Mouse (Mus musculus): Measurements from ENCODE around the gene Lrrc28. TPM values are rescaled to one million over a fixed set of nuclear protein-coding genes. Genes with fewer than 3 reads are reported as not detected.

Lrrc28 gene
- polyA plus RNA-seq, 1 experiment from 2014 or later, result 26.3 TPM

GRCm38 (mm10) chr7:67654668-67655067 is 9.6 kb upstream of the Lrrc28 start:
- Histone ChIP-seq H3K4me2 (replicated peaks; ENCODE audit: low read depth, low read length) (no peak overlapping the region), H3K9me3 (ENCODE audit: control insufficient read depth, low read length) (no peaks in the 10 kb centered on the region), H3K9ac (ENCODE audit: low read depth, low read length) (no peak overlapping the region), H3K4me1 (replicated peaks; ENCODE audit: control insufficient read depth, insufficient read depth, low read length) (no peaks in the 10 kb centered on the region), H3K36me3 (ENCODE audit: control insufficient read depth, insufficient read depth, low read length) (no peaks in the 10 kb centered on the region), H3K27ac (ENCODE audit: low read depth, low read length) (no peak overlapping the region), H3K4me3 (ENCODE audit: low read depth, low read length) (no peak overlapping the region), H3K27me3 (ENCODE audit: control insufficient read depth, insufficient read depth, low read length) (no peaks in the 10 kb centered on the region)
- ATAC-seq (ENCODE audit: low FRiP score), result no peak
- DNase-seq (ENCODE audit: low spot score), result no peak
- 88% methylated on average over 7 of the region's 7 CpGs for WGBS

- Histone ChIP-seq H3K9ac (ENCODE audit: low read depth, low read length) (no peak overlapping the region), H3K27me3 (ENCODE audit: control insufficient read depth, insufficient read depth, low read length) (no peaks in the 10 kb centered on the region), H3K9me3 (ENCODE audit: control insufficient read depth, low read length) (no peaks in the 10 kb centered on the region), H3K4me2 (replicated peaks; ENCODE audit: low read depth, low read length) (no peak overlapping the region), H3K4me3 (ENCODE audit: low read depth, low read length) (no peak overlapping the region), H3K27ac (ENCODE audit: low read depth, low read length) (no peak overlapping the region), H3K36me3 (ENCODE audit: control insufficient read depth, insufficient read depth, low read length) (no peaks in the 10 kb centered on the region), H3K4me1 (replicated peaks; ENCODE audit: control insufficient read depth, insufficient read depth, low read length) (no peaks in the 10 kb centered on the region)
- WGBS, result 84% methylated on average over 5 of the region's 5 CpGs
- ATAC-seq (ENCODE audit: low FRiP score) (no peak), DNase-seq (ENCODE audit: low spot score) (no peak)
Measured at GRCm38 (mm10) chr7:67652211-67652610, 7.1 kb upstream of the Lrrc28 start.

- WGBS, result 73% methylated on average over 4 of the region's 4 CpGs
- H3K36me3 ChIP-seq (ENCODE audit: control insufficient read depth, insufficient read depth, low read length), result no peaks in the 10 kb centered on the region
- ATAC-seq (ENCODE audit: low FRiP score), result no peak
- H3K9ac ChIP-seq (ENCODE audit: low read depth, low read length), result no peak overlapping the region
- H3K4me2 ChIP-seq (replicated peaks; ENCODE audit: low read depth, low read length), result peak overlapping the region; percentile 15
- no peak for DNase-seq (ENCODE audit: low spot score)
- no peaks in the 10 kb centered on the region for H3K4me1 ChIP-seq (replicated peaks; ENCODE audit: control insufficient read depth, insufficient read depth, low read length)
- H3K9me3 ChIP-seq (ENCODE audit: control insufficient read depth, low read length), result no peaks in the 10 kb centered on the region
- no peaks in the 10 kb centered on the region for H3K27me3 ChIP-seq (ENCODE audit: control insufficient read depth, insufficient read depth, low read length)
- H3K27ac ChIP-seq (ENCODE audit: low read depth, low read length), result no peak overlapping the region
- H3K4me3 ChIP-seq (ENCODE audit: low read depth, low read length), result 0 out of 2 replicates have a peak overlapping the region, but pooled peaks have one; percentile 48
Measured at GRCm38 (mm10) chr7:67648376-67648775, 3.3 kb upstream of the Lrrc28 start.

GRCm38 (mm10) chr7:67647277-67647676 is 2.2 kb upstream of the Lrrc28 start, which contains the start of gene Ttc23:
Gene Ttc23, plus strand, starts transcription at chr7:67647410.
- Histone ChIP-seq H3K27ac (ENCODE audit: low read depth, low read length) (no peak within 1 kb of the TSS), H3K9me3 (ENCODE audit: control insufficient read depth, low read length) (no peaks in the 10 kb centered on the region), H3K4me3 (ENCODE audit: low read depth, low read length) (peak within 1 kb of the TSS; percentile 57), H3K9ac (ENCODE audit: low read depth, low read length) (peak within 1 kb of the TSS; percentile 69), H3K36me3 (ENCODE audit: control insufficient read depth, insufficient read depth, low read length) (no peaks in the 10 kb centered on the region), H3K4me1 (replicated peaks; ENCODE audit: control insufficient read depth, insufficient read depth, low read length) (no peaks in the 10 kb centered on the region), H3K4me2 (replicated peaks; ENCODE audit: low read depth, low read length) (peak within 1 kb of the TSS; percentile 71), H3K27me3 (ENCODE audit: control insufficient read depth, insufficient read depth, low read length) (no peaks in the 10 kb centered on the region)
- peak; percentile 43 for DNase-seq (ENCODE audit: low spot score)
- WGBS, result 1% methylated on average over 5 of the region's 5 CpGs
- ATAC-seq (ENCODE audit: low FRiP score), result no peak

GRCm38 (mm10) chr7:67646131-67646530 is 1.1 kb upstream of the Lrrc28 start:
- peak overlapping the region; percentile 82 for H3K9ac ChIP-seq (ENCODE audit: low read depth, low read length)
- no peaks in the 10 kb centered on the region for H3K27me3 ChIP-seq (ENCODE audit: control insufficient read depth, insufficient read depth, low read length)
- H3K4me3 ChIP-seq (ENCODE audit: low read depth, low read length), result peak overlapping the region; percentile 57
- H3K27ac ChIP-seq (ENCODE audit: low read depth, low read length), result peak overlapping the region; percentile 85
- DNase-seq (ENCODE audit: low spot score) (peak; percentile 48), ATAC-seq (ENCODE audit: low FRiP score) (no peak)
- H3K9me3 ChIP-seq (ENCODE audit: control insufficient read depth, low read length), result no peaks in the 10 kb centered on the region
- WGBS, result 9% methylated on average over 6 of the region's 6 CpGs
- H3K36me3 ChIP-seq (ENCODE audit: control insufficient read depth, insufficient read depth, low read length), result no peaks in the 10 kb centered on the region
- H3K4me1 ChIP-seq (replicated peaks; ENCODE audit: control insufficient read depth, insufficient read depth, low read length), result no peaks in the 10 kb centered on the region
- peak overlapping the region; percentile 71 for H3K4me2 ChIP-seq (replicated peaks; ENCODE audit: low read depth, low read length)

- Histone ChIP-seq H3K27me3 (ENCODE audit: control insufficient read depth, insufficient read depth, low read length) (no peaks in the 10 kb centered on the region), H3K36me3 (ENCODE audit: control insufficient read depth, insufficient read depth, low read length) (no peaks in the 10 kb centered on the region)
- ATAC-seq (ENCODE audit: low FRiP score), result peak; percentile 34; the same call in 1 of the 2 replicates
Measured at GRCm38 (mm10) chr7:67645681-67646014, 580 bp upstream of the Lrrc28 start.

GRCm38 (mm10) chr7:67644291-67644690 is 777 bp downstream of the Lrrc28 start:
- ATAC-seq (ENCODE audit: low FRiP score) (no peak), DNase-seq (ENCODE audit: low spot score) (no peak)
- H3K9me3 ChIP-seq (ENCODE audit: control insufficient read depth, low read length), result no peaks in the 10 kb centered on the region
- H3K4me3 ChIP-seq (ENCODE audit: low read depth, low read length), result peak overlapping the region; percentile 57
- WGBS, result 50% methylated on average over 8 of the region's 8 CpGs
- H3K4me2 ChIP-seq (replicated peaks; ENCODE audit: low read depth, low read length), result peak overlapping the region; percentile 56
- H3K27me3 ChIP-seq (ENCODE audit: control insufficient read depth, insufficient read depth, low read length), result no peaks in the 10 kb centered on the region
- H3K36me3 ChIP-seq (ENCODE audit: control insufficient read depth, insufficient read depth, low read length), result no peaks in the 10 kb centered on the region
- no peak overlapping the region for H3K27ac ChIP-seq (ENCODE audit: low read depth, low read length)
- peak overlapping the region; percentile 74 for H3K9ac ChIP-seq (ENCODE audit: low read depth, low read length)
- H3K4me1 ChIP-seq (replicated peaks; ENCODE audit: control insufficient read depth, insufficient read depth, low read length), result no peaks in the 10 kb centered on the region

More at GRCm38 (mm10) chr7:67645681-67646014, 580 bp upstream of the Lrrc28 start:
- under 1% methylated on average over 15 of the region's 15 CpGs for WGBS
- Histone ChIP-seq H3K9ac (ENCODE audit: low read depth, low read length) (peak overlapping the region; percentile 82), H3K4me3 (ENCODE audit: low read depth, low read length) (peak overlapping the region; percentile 57), H3K9me3 (ENCODE audit: control insufficient read depth, low read length) (no peaks in the 10 kb centered on the region), H3K4me1 (replicated peaks; ENCODE audit: control insufficient read depth, insufficient read depth, low read length) (no peaks in the 10 kb centered on the region), H3K4me2 (replicated peaks; ENCODE audit: low read depth, low read length) (peak overlapping the region; percentile 71), H3K27ac (ENCODE audit: low read depth, low read length) (peak overlapping the region; percentile 85)
- no peak for DNase-seq (ENCODE audit: low spot score)

GRCm38 (mm10) chr7:67642955-67643354 is 2.1 kb downstream of the Lrrc28 start:
- Histone ChIP-seq H3K36me3 (ENCODE audit: control insufficient read depth, insufficient read depth, low read length) (no peaks in the 10 kb centered on the region), H3K27ac (ENCODE audit: low read depth, low read length) (no peak overlapping the region), H3K9me3 (ENCODE audit: control insufficient read depth, low read length) (no peaks in the 10 kb centered on the region), H3K4me2 (replicated peaks; ENCODE audit: low read depth, low read length) (no peak overlapping the region), H3K9ac (ENCODE audit: low read depth, low read length) (no peak overlapping the region), H3K4me3 (ENCODE audit: low read depth, low read length) (no peak overlapping the region), H3K4me1 (replicated peaks; ENCODE audit: control insufficient read depth, insufficient read depth, low read length) (no peaks in the 10 kb centered on the region; the same call in 1 of the 2 replicates), H3K27me3 (ENCODE audit: control insufficient read depth, insufficient read depth, low read length) (no peaks in the 10 kb centered on the region)
- 94% methylated on average over 8 of the region's 9 CpGs for WGBS
- DNase-seq (ENCODE audit: low spot score) (no peak), ATAC-seq (ENCODE audit: low FRiP score) (no peak)

GRCm38 (mm10) chr7:67639006-67639405 is 6.1 kb downstream of the Lrrc28 start:
- Histone ChIP-seq H3K36me3 (ENCODE audit: control insufficient read depth, insufficient read depth, low read length) (no peaks in the 10 kb centered on the region), H3K9me3 (ENCODE audit: control insufficient read depth, low read length) (no peaks in the 10 kb centered on the region), H3K27me3 (ENCODE audit: control insufficient read depth, insufficient read depth, low read length) (no peaks in the 10 kb centered on the region), H3K9ac (ENCODE audit: low read depth, low read length) (no peak overlapping the region), H3K4me3 (ENCODE audit: low read depth, low read length) (no peak overlapping the region), H3K4me1 (replicated peaks; ENCODE audit: control insufficient read depth, insufficient read depth, low read length) (no peaks in the 10 kb centered on the region; the same call in 1 of the 2 replicates), H3K27ac (ENCODE audit: low read depth, low read length) (0 out of 2 replicates have a peak overlapping the region, but pooled peaks have one; percentile 13), H3K4me2 (replicated peaks; ENCODE audit: low read depth, low read length) (no peak overlapping the region)
- ATAC-seq (ENCODE audit: low FRiP score) (no peak), DNase-seq (ENCODE audit: low spot score) (no peak)
- WGBS, result 47% methylated on average over 3 of the region's 3 CpGs

Measured in hindbrain, embryonic 11.5 days (tissue).